Comparison of ENCODE assay signal across 8 mouse cellular contexts in the genomic region with DNA sequence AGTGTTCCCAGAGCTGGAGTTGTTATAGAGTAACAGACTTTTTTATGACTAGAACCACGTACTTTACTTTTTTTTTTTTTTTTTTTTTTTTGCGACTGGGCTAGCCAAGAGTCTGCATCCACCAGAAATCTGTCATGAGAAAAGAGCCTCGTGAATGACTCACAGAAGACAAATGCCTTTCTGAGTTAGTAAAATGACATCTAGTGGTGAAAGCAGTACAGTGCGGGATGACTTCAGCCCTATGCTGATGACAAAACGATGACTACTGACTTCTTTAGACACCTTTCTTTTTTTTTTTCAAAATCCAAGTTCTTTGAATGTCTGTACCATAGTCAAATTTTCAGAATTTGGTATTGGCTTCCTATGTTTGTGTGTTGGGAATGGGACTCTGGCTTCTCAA. TPM values are rescaled to one million over a fixed set of nuclear protein-coding genes. Genes with fewer than 3 reads are reported as not detected.
A peak's percentile ranks its signal among the peaks of the same experiment; 100 is the strongest.
DNase-seq lines count a peak whose midpoint lies in the region; ATAC-seq and TF ChIP-seq lines count a peak whose summit lies in the region.

No protein-coding gene starts in this region.

- no peak for TF ChIP-seq POLR2A in spleen, adult 2 months (IDR thresholded peaks at IDR 0.05; ENCODE audit: low read depth, low read length)

- 2% methylated on average over 5 of the region's 5 CpGs for WGBS in spleen, adult 2 months
- 4% methylated on average over 5 of the region's 5 CpGs for WGBS in intestine, embryonic 14.5 days
- WGBS in midbrain, embryonic 10.5 days = 11% methylated on average over 5 of the region's 5 CpGs
- under 1% methylated on average over 5 of the region's 5 CpGs for WGBS in stomach, embryonic 15.5 days

- no peak overlapping the region for H3K4me3 ChIP-seq in spleen, adult 2 months (ENCODE audit: extremely low read depth, insufficient read depth, insufficient read length)
- peak overlapping the region; percentile 61 for H3K4me3 ChIP-seq in intestine, embryonic 14.5 days (ENCODE audit: low read depth, low read length)
- H3K4me3 ChIP-seq in midbrain, embryonic 10.5 days = peak overlapping the region; percentile 67
- peak overlapping the region; percentile 72 for H3K4me3 ChIP-seq in stomach, embryonic 15.5 days (replicated peaks)

- DNase-seq in spleen, adult 2 months (ENCODE audit: low read depth in 1 of 2, low spot score in 2 of 2) = peak; percentile 29 to 44
- no peak for DNase-seq in spleen, adult 12 weeks (ENCODE audit: low spot score)
- peak; percentile 83 for DNase-seq in cerebellum, adult 9-10 months
- DNase-seq in frontal cortex, adult 2 months (ENCODE audit: extremely low spot score in 1 of 2, low spot score in 1 of 2) = peak; percentile 54 to 76
- DNase-seq in intestine, embryonic 14.5 days (ENCODE audit: low spot score) = no peak
- peak; percentile 24 to 27 for DNase-seq in left cerebral cortex, postnatal 36 days (ENCODE audit: low spot score in 2 of 2)
- DNase-seq in midbrain, embryonic 10.5 days (ENCODE audit: low spot score) = no peak

- intact Hi-C loops in left cerebral cortex, postnatal 36 days (cut with DNase I) = loop anchor here (2.0 kb wide), 1 partner anchor 33 kb away; no protein-coding TSS in a partner anchor

- H3K36me3 ChIP-seq in spleen, adult 2 months (ENCODE audit: control insufficient read depth, insufficient read depth, low read length) = peaks cover 1% of the 10 kb centered on the region; the same call in 1 of the 2 replicates
- peaks cover 8% of the 10 kb centered on the region for H3K36me3 ChIP-seq in intestine, embryonic 14.5 days (ENCODE audit: control insufficient read depth, insufficient read depth, low read length)
- H3K36me3 ChIP-seq in midbrain, embryonic 10.5 days = peaks cover 5% of the 10 kb centered on the region; the same call in 1 of the 2 replicates
- H3K36me3 ChIP-seq in stomach, embryonic 15.5 days = no peaks in the 10 kb centered on the region

- TF ChIP-seq CTCF in spleen, adult 2 months (IDR thresholded peaks at IDR 0.05; ENCODE audit: extremely low read depth, insufficient read depth, insufficient read length, insufficient replicate concordance) = 0 out of 2 replicates have a peak, but pooled peaks have one; percentile 16

- H3K27me3 ChIP-seq in spleen, adult 2 months (ENCODE audit: control insufficient read depth, insufficient read depth, low read length) = no peaks in the 10 kb centered on the region
- no peaks in the 10 kb centered on the region for H3K27me3 ChIP-seq in intestine, embryonic 14.5 days (replicated peaks; ENCODE audit: control insufficient read depth, insufficient read depth, low read length)
- no peaks in the 10 kb centered on the region for H3K27me3 ChIP-seq in midbrain, embryonic 10.5 days (ENCODE audit: low read depth, poor library complexity, severe bottlenecking)
- no peaks in the 10 kb centered on the region for H3K27me3 ChIP-seq in stomach, embryonic 15.5 days (replicated peaks)

- no peaks in the 10 kb centered on the region for H3K9me3 ChIP-seq in intestine, embryonic 14.5 days (ENCODE audit: control insufficient read depth, low read length)
- no peaks in the 10 kb centered on the region for H3K9me3 ChIP-seq in midbrain, embryonic 10.5 days (replicated peaks)
- H3K9me3 ChIP-seq in stomach, embryonic 15.5 days = no peaks in the 10 kb centered on the region

- no peak overlapping the region for H3K27ac ChIP-seq in spleen, adult 2 months (ENCODE audit: insufficient read depth, low read length)
- H3K27ac ChIP-seq in intestine, embryonic 14.5 days (ENCODE audit: low read depth) = peak overlapping the region; percentile 91
- H3K27ac ChIP-seq in midbrain, embryonic 10.5 days (replicated peaks) = peak overlapping the region; percentile 90
- H3K27ac ChIP-seq in stomach, embryonic 15.5 days = peak overlapping the region; percentile 95

- peak overlapping the region; percentile 68 for H3K9ac ChIP-seq in intestine, embryonic 14.5 days (ENCODE audit: low read length)
- H3K9ac ChIP-seq in stomach, embryonic 15.5 days = peak overlapping the region; percentile 68

- H3K4me1 ChIP-seq in spleen, adult 2 months (ENCODE audit: control insufficient read depth, insufficient read depth, insufficient read length) = no peaks in the 10 kb centered on the region
- peaks cover 8% of the 10 kb centered on the region; the same call in 1 of the 2 replicates for H3K4me1 ChIP-seq in intestine, embryonic 14.5 days (replicated peaks; ENCODE audit: control insufficient read depth, insufficient read depth, low read length)
- peaks cover 12% of the 10 kb centered on the region for H3K4me1 ChIP-seq in midbrain, embryonic 10.5 days
- peaks cover 7% of the 10 kb centered on the region; the same call in 1 of the 2 replicates for H3K4me1 ChIP-seq in stomach, embryonic 15.5 days

- peak; percentile 68 for ATAC-seq in intestine, embryonic 14.5 days (replicated peaks; ENCODE audit: low FRiP score, low TSS enrichment, low read depth)
- ATAC-seq in stomach, embryonic 15.5 days (ENCODE audit: insufficient read depth, low FRiP score, low read depth) = peak; percentile 57; the same call in 1 of the 2 replicates

- H3K4me2 ChIP-seq in intestine, embryonic 14.5 days (ENCODE audit: low read length) = peak overlapping the region; percentile 63
- peak overlapping the region; percentile 78 for H3K4me2 ChIP-seq in stomach, embryonic 15.5 days

RNA-seq across cellular contexts. Expression of a gene that starts 0.6 kb away (rescaled TPM):
- 0.28 and 0.32 TPM in 2 replicates for polyA plus RNA-seq in spleen, adult 2 months (2012; rRNA removed)
- 10.0 and 12.3 TPM in 2 replicates for polyA plus RNA-seq in frontal cortex, adult 2 months (2012; rRNA removed)
- 24.7 and 28.5 TPM in 2 replicates for polyA plus RNA-seq in intestine, embryonic 14.5 days (2014; fragmentation: Nextera tagmentation; extraction: Ambion mirVana)
- total RNA-seq in left cerebral cortex, postnatal 36 days (2021) = 10 to 100 TPM; 10.0 to 11.0 TPM
- 14.0 and 14.6 TPM in 2 replicates for polyA plus RNA-seq in midbrain, embryonic 10.5 days (2016; fragmentation: Nextera tagmentation; extraction: Ambion mirVana)
- 16.0 and 16.3 TPM in 2 replicates for polyA plus RNA-seq in stomach, embryonic 15.5 days (2015; fragmentation: Nextera tagmentation; extraction: Ambion mirVana)

RNA-seq across cellular contexts. Expression of a gene that starts 30.9 kb away (rescaled TPM):
- polyA plus RNA-seq in spleen, adult 2 months (2012; rRNA removed) = 0.54 and 0.56 TPM in 2 replicates
- 2.8 and 3.4 TPM in 2 replicates for polyA plus RNA-seq in frontal cortex, adult 2 months (2012; rRNA removed)
- polyA plus RNA-seq in intestine, embryonic 14.5 days (2014; fragmentation: Nextera tagmentation; extraction: Ambion mirVana) = 2.9 and 3.2 TPM in 2 replicates
- 1 to 10 TPM; 4.9 to 7.5 TPM for total RNA-seq in left cerebral cortex, postnatal 36 days (2021)
- 1.7 and 2.2 TPM in 2 replicates for polyA plus RNA-seq in midbrain, embryonic 10.5 days (2016; fragmentation: Nextera tagmentation; extraction: Ambion mirVana)
- 5.1 and 5.9 TPM in 2 replicates for polyA plus RNA-seq in stomach, embryonic 15.5 days (2015; fragmentation: Nextera tagmentation; extraction: Ambion mirVana)

Comparison
In these comparisons a context has a peak if more than half of its experiments do, and no peak if none do; other contexts are left out.
1. DNase-seq: peak in spleen, adult 2 months (2 of 2), cerebellum, adult 9-10 months (single experiment), frontal cortex, adult 2 months (2 of 2) and left cerebral cortex, postnatal 36 days (2 of 2); none in spleen, adult 12 weeks (single experiment), intestine, embryonic 14.5 days (single experiment) and midbrain, embryonic 10.5 days (single experiment).